Mouse (Mus musculus): ENCODE data around the gene Pinlyp. TPM values are rescaled to one million over a fixed set of nuclear protein-coding genes. Genes with fewer than 3 reads are reported as not detected.
"Not testable (repeated sequence)": the region's sequence is repeated elsewhere in the genome, so short reads cannot be mapped to it uniquely, and the experiment has no call there.

Pinlyp gene
- polyA plus RNA-seq, 1 experiment, result 24.2 TPM

DNA sequence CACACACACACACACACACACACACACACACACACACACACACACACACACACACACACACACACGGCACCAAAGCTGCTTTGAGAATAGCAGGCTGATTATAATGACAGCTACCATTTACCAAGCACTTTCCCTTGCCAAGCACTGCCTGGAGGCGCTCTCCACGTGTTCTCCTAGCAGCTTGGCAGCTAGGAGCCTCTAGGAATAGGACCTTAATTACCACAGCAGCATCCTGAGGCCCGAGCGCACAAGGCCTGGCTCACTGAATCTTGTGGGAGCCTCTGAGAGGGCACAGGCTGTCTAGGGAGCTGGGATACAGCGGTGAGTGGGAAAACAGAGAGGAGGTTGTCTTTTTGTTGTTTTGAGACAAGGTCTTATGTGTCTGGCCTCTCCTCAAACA lies 28.3 kb downstream of the Pinlyp start:
- WGBS, result 64% methylated on average over 6 of the region's 6 CpGs
- no peaks in the 10 kb centered on the region for H3K4me1 ChIP-seq (ENCODE audit: control insufficient read depth, insufficient read depth, low read length)
- H3K4me3 ChIP-seq (replicated peaks; ENCODE audit: extremely low read depth, low read depth, low read length), result no peak overlapping the region
- no peak for DNase-seq
- TF ChIP-seq POLR2A (IDR thresholded peaks at IDR 0.05; ENCODE audit: borderline replicate concordance, extremely low read depth, low read depth, low read length) (no peak), CTCF (IDR thresholded peaks at IDR 0.05; ENCODE audit: insufficient read depth, low read length) (no peak)

- H3K4me1 ChIP-seq (ENCODE audit: control insufficient read depth, insufficient read depth, low read length), result no peaks in the 10 kb centered on the region
- WGBS, result 61% methylated on average over 5 of the region's 5 CpGs
- no peak overlapping the region for H3K4me3 ChIP-seq (replicated peaks; ENCODE audit: extremely low read depth, low read depth, low read length)
- no peak for TF ChIP-seq POLR2A (IDR thresholded peaks at IDR 0.05; ENCODE audit: borderline replicate concordance, extremely low read depth, low read depth, low read length)
- no peak for DNase-seq
Observed at GRCm38 (mm10) chr7:24517077-24517476, 28.8 kb downstream of the Pinlyp start.

DNA sequence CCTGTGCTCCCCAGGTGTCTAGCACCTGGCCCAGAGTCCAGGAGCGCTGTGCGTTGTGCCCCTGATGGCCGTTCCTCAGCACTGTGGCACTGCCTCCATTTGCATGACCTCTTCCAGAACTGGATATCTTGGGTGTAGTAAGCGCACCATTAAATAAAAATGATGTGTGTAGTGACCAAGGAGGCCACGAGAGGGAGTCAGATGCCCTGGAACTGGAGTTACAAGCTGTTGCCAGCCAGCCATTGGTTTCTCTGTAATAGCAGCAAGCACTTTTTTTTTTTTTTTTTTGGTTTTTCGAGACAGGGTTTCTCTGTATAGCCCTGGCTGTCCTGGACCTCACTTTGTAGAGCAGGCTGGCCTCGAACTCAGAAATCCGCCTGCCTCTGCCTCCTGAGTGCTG lies 29.6 kb downstream of the Pinlyp start:
- not testable (repeated sequence) for H3K4me3 ChIP-seq (replicated peaks; ENCODE audit: extremely low read depth, low read depth, low read length); DNase-seq; H3K4me1 ChIP-seq (ENCODE audit: control insufficient read depth, insufficient read depth, low read length)
- WGBS, result 78% methylated on average over 8 of the region's 8 CpGs

GRCm38 (mm10) chr7:24512355-24512754 lies 33.6 kb downstream of the Pinlyp start, which contains the start of gene AC161166.1:
AC161166.1 (minus strand) TSS chr7:24512455.
- WGBS, result 92% methylated on average over 7 of the region's 7 CpGs
- no peak for TF ChIP-seq POLR2A (IDR thresholded peaks at IDR 0.05; ENCODE audit: borderline replicate concordance, extremely low read depth, low read depth, low read length)
- TF ChIP-seq CTCF (IDR thresholded peaks at IDR 0.05; ENCODE audit: insufficient read depth, low read length), result no peak
- Histone ChIP-seq H3K4me3 (replicated peaks; ENCODE audit: extremely low read depth, low read depth, low read length) (no peak within 1 kb of the TSS), H3K4me1 (ENCODE audit: control insufficient read depth, insufficient read depth, low read length) (0 out of 2 replicates have a peak, but pooled peaks cover 2% of the 10 kb centered on the region)
- DNase-seq, result no peak

DNA sequence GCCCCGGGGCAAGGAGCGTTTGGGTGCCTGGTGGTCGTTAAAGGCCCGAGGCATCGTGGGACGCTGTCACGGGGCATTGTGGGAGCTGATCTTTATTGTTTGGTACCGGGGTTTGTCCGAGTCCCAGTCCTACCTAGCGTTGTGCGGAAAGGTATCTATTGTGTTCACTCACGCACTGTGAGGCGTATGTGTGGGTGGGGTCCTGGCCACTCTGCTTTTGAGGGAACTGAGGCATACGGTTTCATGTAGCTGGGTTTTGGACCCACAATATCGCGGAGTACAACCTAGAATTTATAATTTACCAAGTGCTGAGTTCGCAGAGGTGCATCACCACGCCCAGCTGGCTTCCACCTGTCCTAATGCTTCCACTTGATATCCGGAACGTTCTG lies 38.2 kb downstream of the Pinlyp start:
- Histone ChIP-seq H3K4me1 (ENCODE audit: control insufficient read depth, insufficient read depth, low read length) (peaks cover 5% of the 10 kb centered on the region), H3K4me3 (replicated peaks; ENCODE audit: extremely low read depth, low read depth, low read length) (peak overlapping the region; percentile 85)
- WGBS, result 1% methylated on average over 20 of the region's 20 CpGs
- DNase-seq, result no peak
- no peak for TF ChIP-seq CTCF (IDR thresholded peaks at IDR 0.05; ENCODE audit: insufficient read depth, low read length)
- no peak for TF ChIP-seq POLR2A (IDR thresholded peaks at IDR 0.05; ENCODE audit: borderline replicate concordance, extremely low read depth, low read depth, low read length)

DNA sequence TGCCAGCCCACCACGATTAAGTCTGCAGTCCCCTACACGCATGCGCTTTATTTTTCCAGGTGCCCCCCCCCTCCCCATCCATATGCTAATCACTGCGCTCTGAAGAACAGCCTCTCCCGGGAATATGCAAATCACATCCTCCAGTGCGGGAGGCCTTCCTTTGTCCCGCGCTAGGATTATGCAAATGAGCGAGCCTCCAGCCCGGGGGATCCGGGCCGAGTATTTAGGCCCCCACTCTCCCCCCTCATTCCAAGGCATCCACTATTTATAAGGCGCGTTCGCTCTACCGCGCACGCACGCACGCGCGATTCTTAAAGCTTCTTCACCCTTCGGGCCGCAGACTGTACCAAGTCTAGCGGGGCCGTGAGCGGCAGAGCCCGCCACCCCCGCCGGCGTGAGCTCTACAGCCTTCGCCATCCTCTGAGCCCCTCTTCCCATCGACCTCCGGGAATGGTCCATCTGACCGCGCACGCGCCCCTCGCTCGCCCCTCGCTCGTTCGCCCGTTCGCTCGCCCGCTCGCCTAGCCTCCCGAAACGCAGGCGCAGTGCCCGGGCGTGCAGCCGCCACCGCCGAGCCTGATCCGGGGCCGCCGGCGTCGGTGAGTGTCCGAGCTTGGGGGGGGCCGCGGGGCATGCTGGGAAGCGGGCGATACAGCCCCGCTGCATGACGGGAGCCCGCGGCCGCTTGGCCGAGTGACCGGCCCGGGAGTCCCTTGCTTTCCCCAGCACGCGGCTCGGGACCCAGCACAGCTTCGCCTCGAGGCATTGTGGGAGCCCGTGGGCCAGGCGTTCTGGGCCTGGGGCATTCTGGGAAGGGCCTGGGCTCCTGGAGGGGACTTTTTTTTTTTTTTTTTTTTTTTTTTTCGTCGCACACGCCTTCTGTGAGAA lies 38.8 kb downstream of the Pinlyp start, which contains the start of gene Zfp428:
TSS of gene Zfp428 (plus strand) at position 169 of the 888 bp plus-strand sequence.
- peak; percentile 61 for TF ChIP-seq POLR2A (IDR thresholded peaks at IDR 0.05; ENCODE audit: borderline replicate concordance, extremely low read depth, low read depth, low read length)
- TF ChIP-seq CTCF (IDR thresholded peaks at IDR 0.05; ENCODE audit: insufficient read depth, low read length), result no peak
- Histone ChIP-seq H3K4me1 (ENCODE audit: control insufficient read depth, insufficient read depth, low read length) (peaks cover 5% of the 10 kb centered on the region), H3K4me3 (replicated peaks; ENCODE audit: extremely low read depth, low read depth, low read length) (peak within 1 kb of the TSS; percentile 85)
- WGBS, result under 1% methylated on average over 84 of the region's 84 CpGs
- peak; percentile 88 for DNase-seq

GRCm38 (mm10) chr7:24506476-24506837 lies 39.5 kb downstream of the Pinlyp start:
- no peak for TF ChIP-seq CTCF (IDR thresholded peaks at IDR 0.05; ENCODE audit: insufficient read depth, low read length)
- no peak for TF ChIP-seq POLR2A (IDR thresholded peaks at IDR 0.05; ENCODE audit: borderline replicate concordance, extremely low read depth, low read depth, low read length)
- peaks cover 5% of the 10 kb centered on the region for H3K4me1 ChIP-seq (ENCODE audit: control insufficient read depth, insufficient read depth, low read length)
- 3% methylated on average over 12 of the region's 12 CpGs for WGBS
- H3K4me3 ChIP-seq (replicated peaks; ENCODE audit: extremely low read depth, low read depth, low read length), result peak overlapping the region; percentile 85
- peak; percentile 37 for DNase-seq

- DNase-seq, result no peak
- H3K4me3 ChIP-seq (replicated peaks; ENCODE audit: extremely low read depth, low read depth, low read length), result no peak overlapping the region
- 26% methylated on average over 3 of the region's 3 CpGs for WGBS
- TF ChIP-seq POLR2A (IDR thresholded peaks at IDR 0.05; ENCODE audit: borderline replicate concordance, extremely low read depth, low read depth, low read length) (no peak), CTCF (IDR thresholded peaks at IDR 0.05; ENCODE audit: insufficient read depth, low read length) (no peak)
- peaks cover 5% of the 10 kb centered on the region for H3K4me1 ChIP-seq (ENCODE audit: control insufficient read depth, insufficient read depth, low read length)
Observed at GRCm38 (mm10) chr7:24506065-24506459, 39.9 kb downstream of the Pinlyp start.

GRCm38 (mm10) chr7:24505447-24506064 lies 40.4 kb downstream of the Pinlyp start:
- Histone ChIP-seq H3K4me3 (replicated peaks; ENCODE audit: extremely low read depth, low read depth, low read length) (no peak overlapping the region), H3K4me1 (ENCODE audit: control insufficient read depth, insufficient read depth, low read length) (peaks cover 5% of the 10 kb centered on the region)
- WGBS, result 58% methylated on average over 15 of the region's 15 CpGs
- TF ChIP-seq CTCF (IDR thresholded peaks at IDR 0.05; ENCODE audit: insufficient read depth, low read length) (no peak), POLR2A (IDR thresholded peaks at IDR 0.05; ENCODE audit: borderline replicate concordance, extremely low read depth, low read depth, low read length) (no peak)
- DNase-seq, result no peak

GRCm38 (mm10) chr7:24504868-24505267 lies 41.0 kb downstream of the Pinlyp start:
- 40% methylated on average over 4 of the region's 4 CpGs for WGBS
- H3K4me1 ChIP-seq (ENCODE audit: control insufficient read depth, insufficient read depth, low read length), result peaks cover 5% of the 10 kb centered on the region
- no peak for DNase-seq
- H3K4me3 ChIP-seq (replicated peaks; ENCODE audit: extremely low read depth, low read depth, low read length), result no peak overlapping the region
- TF ChIP-seq CTCF (IDR thresholded peaks at IDR 0.05; ENCODE audit: insufficient read depth, low read length) (no peak), POLR2A (IDR thresholded peaks at IDR 0.05; ENCODE audit: borderline replicate concordance, extremely low read depth, low read depth, low read length) (no peak)
